Mouse (Mus musculus) small intestine, adult 2 months (tissue): ENCODE measurements around the gene Lgals3.

Experiments
- CTCF ChIP-seq: fragments of 200-500 bp; IDR thresholded peaks from 2 replicates; pipeline ENCODE4 v1.5.1; 2012; ENCODE audit warnings: low read depth, mild to moderate bottlenecking, control low read depth, inconsistent platforms, low read length, moderate library complexity, mixed read lengths; ENCODE audit not compliant: insufficient replicate concordance, insufficient read length; ENCODE audit errors: extremely low read depth
- POLR2A ChIP-seq: fragments of 200-500 bp; IDR thresholded peaks from 2 replicates; pipeline ENCODE4 v1.6.1; 2012; ENCODE audit warnings: low read depth, mild to moderate bottlenecking, control low read depth, inconsistent platforms, low read length, moderate library complexity

DNA sequence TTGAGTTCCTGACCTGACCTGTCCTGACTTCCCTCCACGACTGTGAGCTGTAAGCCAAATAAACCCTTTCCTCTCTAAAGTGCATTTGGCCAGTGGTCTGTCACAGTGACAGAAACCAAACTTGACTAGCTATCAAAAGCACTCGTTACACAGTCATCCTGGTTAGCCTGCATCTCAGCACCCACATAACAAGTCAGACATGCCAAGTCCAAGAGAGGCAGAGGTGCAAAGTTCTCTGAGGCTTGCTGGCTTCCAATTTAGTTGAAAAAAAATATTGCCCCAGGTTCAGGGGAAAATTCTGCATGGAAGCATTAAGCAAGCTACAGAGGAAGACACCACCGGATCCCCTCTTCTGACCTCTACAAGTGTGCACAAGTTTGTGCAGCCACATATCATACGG is 14.3 kb upstream of the Lgals3 start:
- no peak for TF ChIP-seq POLR2A
- no peak for TF ChIP-seq CTCF
